Mouse (Mus musculus) neutrophil, adult 5-6 weeks (primary cell): ENCODE results near the gene A930033H14Rik. TPM values are rescaled to one million over a fixed set of nuclear protein-coding genes. Genes with fewer than 3 reads are reported as not detected.

Source experiments
- ATAC-seq: fragments of 151-379, 151-347 bp; 2 replicates; pipeline ENCODE4 v1.8.0; 2017; ENCODE audit warnings: mild to moderate bottlenecking, moderate TSS enrichment; ENCODE audit not compliant: insufficient number of reproducible peaks, poor library complexity, low FRiP score, severe bottlenecking; ENCODE audit errors: extremely low read depth
- total RNA-seq: library from RNA; stranded (forward); fragments of 200-1000 nt; gene quantifications from 2 replicates; pipeline ENCODE4 v1.2.3, GENCODE M21; 2017

Gene A930033H14Rik
- total RNA-seq, 1 experiment from 2014 or later, result not detected

DNA sequence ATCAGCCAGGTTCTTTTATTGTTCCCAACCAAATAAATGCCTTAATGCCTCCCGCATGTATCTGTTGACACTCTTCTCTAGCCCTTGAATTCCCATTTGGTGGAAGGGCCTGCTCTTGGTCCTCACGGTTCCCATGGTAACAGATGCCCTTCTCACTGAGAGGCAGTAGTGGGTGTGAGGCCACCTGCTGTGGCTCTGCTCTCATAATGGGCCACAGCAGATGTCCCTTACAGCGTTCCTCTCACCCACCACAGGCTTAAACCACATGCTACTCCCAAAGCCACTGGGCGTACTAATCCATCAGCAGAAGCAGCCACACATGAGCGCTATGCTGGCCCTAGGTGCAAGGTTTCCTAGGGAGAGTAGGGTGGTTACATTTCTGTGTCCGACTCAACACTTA is 25.4 kb upstream of the A930033H14Rik start:
- ATAC-seq, result no peak

DNA sequence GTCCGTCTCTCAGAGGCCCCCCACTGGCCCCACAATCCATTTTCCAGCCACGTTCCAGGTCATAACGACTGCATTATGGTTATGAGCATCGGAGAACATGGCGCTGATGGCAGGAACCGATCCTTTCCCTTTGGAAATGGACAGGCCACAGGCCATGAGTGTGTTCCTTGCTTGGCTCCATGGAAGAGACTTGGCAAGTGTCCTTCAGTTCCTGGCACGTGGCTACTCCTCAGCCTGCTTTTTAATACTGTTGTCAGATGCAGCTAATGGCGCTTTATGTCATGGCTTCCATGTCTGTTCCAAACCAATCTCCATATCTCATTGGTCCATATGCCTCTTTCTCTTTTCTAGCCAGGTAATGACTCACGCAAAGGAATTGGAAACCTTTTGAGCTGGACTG is 24.9 kb upstream of the A930033H14Rik start:
- ATAC-seq, result no peak

GRCm38 (mm10) chr10:69237185-69237584 is 24.3 kb upstream of the A930033H14Rik start:
- ATAC-seq, result no peak

DNA sequence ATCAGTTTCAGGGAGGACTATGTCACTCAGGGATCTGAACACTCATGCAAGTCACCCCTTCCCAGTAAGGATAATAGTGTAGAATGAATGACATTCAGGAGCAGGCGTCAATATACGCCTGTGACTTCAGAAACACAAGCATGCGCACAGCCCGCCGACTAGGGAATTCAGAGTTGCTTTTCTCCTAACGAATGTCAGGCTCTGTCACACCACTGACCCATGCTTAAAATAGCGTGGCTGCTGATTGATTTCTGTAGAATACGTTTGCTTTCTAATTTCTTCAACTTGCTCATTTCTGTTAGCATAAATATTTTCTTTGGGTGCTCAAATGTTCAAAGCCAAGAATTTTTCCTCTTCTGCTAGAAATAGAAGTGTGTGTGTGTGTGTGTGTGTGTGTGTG is 13.1 kb upstream of the A930033H14Rik start:
- ATAC-seq, result no peak

DNA sequence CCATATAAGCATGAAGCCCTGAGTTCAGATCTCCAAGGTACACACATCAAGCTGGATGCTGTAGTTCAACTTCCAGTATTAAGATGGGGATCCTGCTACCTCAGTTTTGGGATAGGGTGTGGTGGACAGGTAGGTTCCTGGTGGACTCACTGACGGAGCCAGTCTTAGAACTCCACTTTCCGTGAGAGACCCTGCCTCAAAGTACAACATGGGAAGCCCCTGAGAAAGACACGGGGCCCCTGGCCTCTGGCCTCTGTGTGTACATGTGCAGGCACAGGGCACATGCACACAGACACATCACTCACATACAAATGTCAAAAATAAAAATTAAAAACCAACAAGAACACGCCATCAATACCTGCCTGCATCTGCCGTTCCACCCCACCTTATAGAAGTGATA is 12.6 kb upstream of the A930033H14Rik start:
- ATAC-seq, result no peak

- ATAC-seq, result no peak
Observed at GRCm38 (mm10) chr10:69224276-69224675, 11.4 kb upstream of the A930033H14Rik start.

GRCm38 (mm10) chr10:69223232-69223631 is 10.3 kb upstream of the A930033H14Rik start:
- no peak for ATAC-seq

DNA sequence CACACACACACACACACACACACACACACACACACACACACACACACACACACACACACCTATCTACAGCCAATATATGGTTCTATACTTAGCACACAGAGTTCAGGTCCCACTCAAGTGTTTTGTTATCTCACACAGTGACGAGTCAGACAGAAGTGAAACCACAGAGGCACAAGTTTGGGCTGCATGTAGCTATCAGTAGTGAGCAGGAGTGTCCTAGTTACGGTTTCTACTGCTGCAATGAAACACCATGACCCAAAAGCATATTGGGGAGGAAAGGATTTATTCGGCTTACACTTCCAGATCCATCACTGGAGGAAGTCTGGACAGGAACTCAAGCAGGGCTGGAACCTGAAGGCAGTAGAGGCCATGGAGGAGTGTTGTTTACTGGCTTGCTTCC is 9.1 kb upstream of the A930033H14Rik start:
- peak; percentile 78 for ATAC-seq

GRCm38 (mm10) chr10:69221148-69221547 is 8.2 kb upstream of the A930033H14Rik start:
- no peak for ATAC-seq

DNA sequence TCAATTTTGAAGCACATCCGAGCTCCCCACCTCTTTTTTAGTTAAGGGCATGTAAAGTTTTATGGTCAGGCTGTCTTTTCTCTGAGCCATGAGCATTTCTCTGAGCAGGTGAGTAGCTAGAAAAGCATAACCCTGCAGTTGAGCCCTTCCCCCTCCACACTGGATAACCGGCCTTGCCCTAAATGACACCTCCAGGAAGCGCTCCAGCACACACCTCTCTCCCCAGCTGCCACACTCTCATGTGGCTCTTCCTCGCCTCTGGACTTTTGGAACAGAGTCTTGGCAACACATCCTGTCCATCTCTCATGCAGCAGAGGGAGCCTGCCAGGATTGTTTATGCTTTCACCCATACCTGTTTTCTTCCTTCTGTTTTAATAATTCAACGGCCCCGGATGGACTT is 7.4 kb upstream of the A930033H14Rik start:
- ATAC-seq, result no peak

GRCm38 (mm10) chr10:69219289-69219626 is 6.4 kb upstream of the A930033H14Rik start:
- ATAC-seq, result no peak

- no peak for ATAC-seq
Observed at GRCm38 (mm10) chr10:69218458-69219288, 5.8 kb upstream of the A930033H14Rik start.

- ATAC-seq, result no peak
Observed at GRCm38 (mm10) chr10:69217127-69217690, 4.3 kb upstream of the A930033H14Rik start.

DNA sequence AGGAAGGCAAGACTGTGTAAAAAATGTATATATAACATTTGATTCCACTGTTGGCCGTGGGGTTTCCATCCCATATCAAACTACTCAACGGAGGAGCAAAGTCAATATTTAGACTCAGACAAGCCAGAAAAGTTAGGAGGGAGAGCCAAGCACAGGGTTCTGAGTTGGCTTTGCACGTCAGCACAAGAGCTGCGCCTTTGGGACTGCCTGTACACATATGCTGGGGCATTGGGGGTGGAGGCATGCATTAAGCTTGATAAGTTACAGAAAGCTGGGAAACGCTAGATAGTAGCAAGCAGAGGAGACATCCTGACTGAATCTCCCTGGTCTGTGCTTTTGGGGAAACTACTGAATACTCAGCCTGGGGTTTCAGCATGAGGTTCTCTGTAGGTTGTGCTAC is 1.1 kb upstream of the A930033H14Rik start:
- no peak for ATAC-seq

DNA sequence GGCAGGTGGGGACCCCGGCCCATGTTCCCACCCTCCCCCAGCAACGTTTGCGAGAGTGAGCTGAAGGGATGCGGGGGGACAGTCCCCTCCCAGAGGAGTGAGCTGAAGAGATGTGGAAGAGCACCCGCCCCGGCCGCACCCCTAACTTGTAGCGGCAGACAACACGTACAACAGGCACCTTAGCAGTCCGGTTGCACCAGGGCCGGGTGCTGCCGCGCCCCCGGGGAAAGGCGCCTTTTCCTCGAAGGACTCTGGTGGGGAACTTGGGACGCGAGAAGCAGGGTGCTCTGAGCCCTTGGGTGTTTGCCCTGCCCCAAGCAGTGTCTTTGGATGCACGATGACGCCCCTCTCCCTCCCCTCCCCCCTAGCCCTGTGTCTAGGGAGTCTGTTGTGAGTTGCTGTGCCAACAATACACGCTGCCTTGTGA is 566 bp upstream of the A930033H14Rik start:
- no peak for ATAC-seq

DNA sequence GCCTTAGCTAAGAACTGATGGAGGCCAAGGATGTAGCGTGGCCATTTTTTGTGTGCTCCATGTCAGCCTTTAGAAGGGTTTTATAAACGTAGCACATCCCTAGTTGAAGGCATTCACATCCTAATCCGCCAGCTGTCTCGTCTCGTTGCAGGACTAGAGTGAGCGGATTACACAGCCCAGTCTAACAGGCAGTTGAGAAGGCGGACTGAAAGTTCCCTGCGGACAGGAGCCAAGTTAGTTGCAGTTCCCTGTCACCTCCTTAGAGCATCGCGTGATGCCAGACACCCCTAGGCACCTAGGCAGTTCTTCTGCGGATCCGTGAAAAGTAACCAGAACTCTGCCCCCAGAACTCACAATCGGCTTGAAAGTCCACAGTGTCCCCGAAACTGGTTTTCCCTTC is 922 bp downstream of the A930033H14Rik start:
- ATAC-seq, result peak; percentile 26; the same call in 1 of the 2 replicates

DNA sequence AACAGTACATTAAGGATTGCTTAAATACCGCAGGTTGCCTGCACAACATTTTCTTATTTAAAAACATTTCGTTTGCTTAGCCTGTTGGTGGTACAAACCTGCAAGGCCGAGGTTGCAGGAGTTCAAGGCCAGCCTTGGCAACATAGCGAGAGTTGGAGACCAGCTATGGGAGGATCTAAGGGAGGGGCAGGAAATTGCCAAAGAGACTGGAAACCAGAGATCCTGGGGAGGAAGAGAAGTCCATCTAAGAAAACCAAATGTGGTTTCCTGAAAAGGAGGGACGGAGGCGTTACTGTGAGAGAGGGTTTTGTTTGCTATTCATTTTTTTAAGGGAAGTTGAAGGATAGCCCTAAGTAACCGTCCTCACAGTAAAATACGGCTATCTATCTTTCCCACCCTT is 1.3 kb downstream of the A930033H14Rik start:
- no peak for ATAC-seq

- no peak for ATAC-seq
Observed at GRCm38 (mm10) chr10:69210659-69211058, 2.2 kb downstream of the A930033H14Rik start.

DNA sequence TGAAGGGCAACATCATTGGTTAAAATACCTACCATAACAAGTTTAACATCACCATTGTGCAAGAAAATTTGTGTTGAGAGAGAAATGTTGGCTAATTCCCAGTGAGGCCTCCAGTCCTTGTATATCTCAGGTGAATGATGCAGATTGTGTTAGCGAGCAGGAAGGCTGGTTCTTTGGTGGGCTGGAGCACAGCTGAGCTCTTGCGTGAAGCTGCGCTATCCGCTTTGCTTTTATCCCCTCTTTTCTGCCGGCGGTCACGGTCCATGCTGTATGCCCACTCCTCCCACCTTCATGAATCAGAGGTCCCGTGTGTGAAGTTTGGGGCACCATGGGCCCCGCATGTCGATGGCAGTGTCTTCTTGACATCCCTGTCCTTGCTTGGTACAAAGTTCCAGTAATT is 2.9 kb downstream of the A930033H14Rik start:
- no peak for ATAC-seq

- no peak for ATAC-seq
Observed at GRCm38 (mm10) chr10:69208705-69209104, 4.2 kb downstream of the A930033H14Rik start.
